Mouse (Mus musculus): ENCODE measurements around the gene Reep3. TPM values are rescaled to one million over a fixed set of nuclear protein-coding genes. Genes with fewer than 3 reads are reported as not detected.
A peak's percentile ranks its signal among the peaks of the same experiment; 100 is the strongest.

Gene Reep3
- polyA plus RNA-seq, 1 experiment from 2014 or later, result 29.3 TPM

GRCm38 (mm10) chr10:66977093-66977492 lies 119.7 kb downstream of the Reep3 start:
- Histone ChIP-seq H3K4me1 (ENCODE audit: control insufficient read depth, insufficient read depth, low read length) (no peaks in the 10 kb centered on the region), H3K27me3 (ENCODE audit: control insufficient read depth, insufficient read depth, low read length) (no peaks in the 10 kb centered on the region), H3K9ac (replicated peaks; ENCODE audit: low read length) (no peak overlapping the region), H3K9me3 (replicated peaks; ENCODE audit: control insufficient read depth, low read length) (no peaks in the 10 kb centered on the region), H3K4me3 (ENCODE audit: low read depth, low read length) (no peak overlapping the region), H3K4me2 (ENCODE audit: low read depth, low read length) (no peak overlapping the region), H3K36me3 (replicated peaks; ENCODE audit: control insufficient read depth, insufficient read depth, low read depth, low read length) (no peaks in the 10 kb centered on the region), H3K27ac (replicated peaks; ENCODE audit: low read depth, low read length) (no peak overlapping the region)
- no peak for ATAC-seq (replicated peaks; ENCODE audit: insufficient number of reproducible peaks, low FRiP score, low TSS enrichment, low read depth)
- no peak for DNase-seq (ENCODE audit: low spot score)
- WGBS, result 90% methylated on average over 3 of the region's 3 CpGs

- H3K4me2 ChIP-seq (ENCODE audit: low read depth, low read length), result no peak overlapping the region
- no peak for ATAC-seq (replicated peaks; ENCODE audit: insufficient number of reproducible peaks, low FRiP score, low TSS enrichment, low read depth)
- H3K9ac ChIP-seq (replicated peaks; ENCODE audit: low read length), result no peak overlapping the region
- H3K36me3 ChIP-seq (replicated peaks; ENCODE audit: control insufficient read depth, insufficient read depth, low read depth, low read length), result no peaks in the 10 kb centered on the region
- WGBS, result 95% methylated on average over 1 of the region's 1 CpGs
- no peaks in the 10 kb centered on the region for H3K4me1 ChIP-seq (ENCODE audit: control insufficient read depth, insufficient read depth, low read length)
- H3K27ac ChIP-seq (replicated peaks; ENCODE audit: low read depth, low read length), result no peak overlapping the region
- no peak overlapping the region for H3K4me3 ChIP-seq (ENCODE audit: low read depth, low read length)
- DNase-seq (ENCODE audit: low spot score), result no peak
- H3K9me3 ChIP-seq (replicated peaks; ENCODE audit: control insufficient read depth, low read length), result no peaks in the 10 kb centered on the region
- H3K27me3 ChIP-seq (ENCODE audit: control insufficient read depth, insufficient read depth, low read length), result no peaks in the 10 kb centered on the region
These were observed 121.3 kb downstream of the Reep3 start for GRCm38 (mm10) chr10:66975451-66975850.

- 79% methylated on average over 4 of the region's 4 CpGs for WGBS
- no peak overlapping the region for H3K4me2 ChIP-seq (ENCODE audit: low read depth, low read length)
These were observed 122.3 kb downstream of the Reep3 start for GRCm38 (mm10) chr10:66974417-66974816.

GRCm38 (mm10) chr10:66973866-66974265 lies 122.9 kb downstream of the Reep3 start:
- DNase-seq (ENCODE audit: low spot score), result no peak
- H3K9me3 ChIP-seq (replicated peaks; ENCODE audit: control insufficient read depth, low read length), result no peaks in the 10 kb centered on the region
- no peaks in the 10 kb centered on the region for H3K36me3 ChIP-seq (replicated peaks; ENCODE audit: control insufficient read depth, insufficient read depth, low read depth, low read length)
- no peaks in the 10 kb centered on the region for H3K27me3 ChIP-seq (ENCODE audit: control insufficient read depth, insufficient read depth, low read length)
- ATAC-seq (replicated peaks; ENCODE audit: insufficient number of reproducible peaks, low FRiP score, low TSS enrichment, low read depth), result no peak
- H3K4me2 ChIP-seq (ENCODE audit: low read depth, low read length), result no peak overlapping the region
- 67% methylated on average over 6 of the region's 6 CpGs for WGBS
- no peaks in the 10 kb centered on the region for H3K4me1 ChIP-seq (ENCODE audit: control insufficient read depth, insufficient read depth, low read length)
- H3K27ac ChIP-seq (replicated peaks; ENCODE audit: low read depth, low read length), result no peak overlapping the region
- no peak overlapping the region for H3K4me3 ChIP-seq (ENCODE audit: low read depth, low read length)
- no peak overlapping the region for H3K9ac ChIP-seq (replicated peaks; ENCODE audit: low read length)

More at GRCm38 (mm10) chr10:66974417-66974816, 122.3 kb downstream of the Reep3 start:
- Histone ChIP-seq H3K4me1 (ENCODE audit: control insufficient read depth, insufficient read depth, low read length) (no peaks in the 10 kb centered on the region), H3K27me3 (ENCODE audit: control insufficient read depth, insufficient read depth, low read length) (no peaks in the 10 kb centered on the region), H3K4me3 (ENCODE audit: low read depth, low read length) (no peak overlapping the region), H3K9ac (replicated peaks; ENCODE audit: low read length) (no peak overlapping the region), H3K9me3 (replicated peaks; ENCODE audit: control insufficient read depth, low read length) (no peaks in the 10 kb centered on the region), H3K27ac (replicated peaks; ENCODE audit: low read depth, low read length) (no peak overlapping the region), H3K36me3 (replicated peaks; ENCODE audit: control insufficient read depth, insufficient read depth, low read depth, low read length) (no peaks in the 10 kb centered on the region)
- DNase-seq (ENCODE audit: low spot score), result no peak
- no peak for ATAC-seq (replicated peaks; ENCODE audit: insufficient number of reproducible peaks, low FRiP score, low TSS enrichment, low read depth)

- WGBS, result 52% methylated on average over 2 of the region's 2 CpGs
- H3K27ac ChIP-seq (replicated peaks; ENCODE audit: low read depth, low read length), result no peak overlapping the region
- no peaks in the 10 kb centered on the region for H3K27me3 ChIP-seq (ENCODE audit: control insufficient read depth, insufficient read depth, low read length)
- H3K36me3 ChIP-seq (replicated peaks; ENCODE audit: control insufficient read depth, insufficient read depth, low read depth, low read length), result no peaks in the 10 kb centered on the region
- peak; percentile 8 for DNase-seq (ENCODE audit: low spot score)
- H3K4me2 ChIP-seq (ENCODE audit: low read depth, low read length), result no peak overlapping the region
- H3K9me3 ChIP-seq (replicated peaks; ENCODE audit: control insufficient read depth, low read length), result no peaks in the 10 kb centered on the region
- no peak overlapping the region for H3K4me3 ChIP-seq (ENCODE audit: low read depth, low read length)
- ATAC-seq (replicated peaks; ENCODE audit: insufficient number of reproducible peaks, low FRiP score, low TSS enrichment, low read depth), result 0 out of 2 replicates have a peak, but pooled peaks have one; percentile 59
- H3K4me1 ChIP-seq (ENCODE audit: control insufficient read depth, insufficient read depth, low read length), result no peaks in the 10 kb centered on the region
- no peak overlapping the region for H3K9ac ChIP-seq (replicated peaks; ENCODE audit: low read length)
These were observed 123.5 kb downstream of the Reep3 start for GRCm38 (mm10) chr10:66973274-66973673.

GRCm38 (mm10) chr10:66970336-66971115 lies 126.2 kb downstream of the Reep3 start:
- Histone ChIP-seq H3K9ac (replicated peaks; ENCODE audit: low read length) (no peak overlapping the region), H3K4me3 (ENCODE audit: low read depth, low read length) (no peak overlapping the region), H3K27ac (replicated peaks; ENCODE audit: low read depth, low read length) (no peak overlapping the region), H3K4me1 (ENCODE audit: control insufficient read depth, insufficient read depth, low read length) (no peaks in the 10 kb centered on the region), H3K27me3 (ENCODE audit: control insufficient read depth, insufficient read depth, low read length) (no peaks in the 10 kb centered on the region), H3K4me2 (ENCODE audit: low read depth, low read length) (no peak overlapping the region), H3K9me3 (replicated peaks; ENCODE audit: control insufficient read depth, low read length) (no peaks in the 10 kb centered on the region), H3K36me3 (replicated peaks; ENCODE audit: control insufficient read depth, insufficient read depth, low read depth, low read length) (no peaks in the 10 kb centered on the region)
- 91% methylated on average over 23 of the region's 23 CpGs for WGBS
- ATAC-seq (replicated peaks; ENCODE audit: insufficient number of reproducible peaks, low FRiP score, low TSS enrichment, low read depth) (no peak), DNase-seq (ENCODE audit: low spot score) (no peak)

- Histone ChIP-seq H3K9me3 (replicated peaks; ENCODE audit: control insufficient read depth, low read length) (no peaks in the 10 kb centered on the region), H3K4me2 (ENCODE audit: low read depth, low read length) (no peak overlapping the region), H3K9ac (replicated peaks; ENCODE audit: low read length) (no peak overlapping the region), H3K27me3 (ENCODE audit: control insufficient read depth, insufficient read depth, low read length) (no peaks in the 10 kb centered on the region), H3K4me3 (ENCODE audit: low read depth, low read length) (no peak overlapping the region), H3K4me1 (ENCODE audit: control insufficient read depth, insufficient read depth, low read length) (no peaks in the 10 kb centered on the region), H3K27ac (replicated peaks; ENCODE audit: low read depth, low read length) (no peak overlapping the region), H3K36me3 (replicated peaks; ENCODE audit: control insufficient read depth, insufficient read depth, low read depth, low read length) (no peaks in the 10 kb centered on the region)
- DNase-seq (ENCODE audit: low spot score) (no peak), ATAC-seq (replicated peaks; ENCODE audit: insufficient number of reproducible peaks, low FRiP score, low TSS enrichment, low read depth) (no peak)
- WGBS, result 59% methylated on average over 2 of the region's 2 CpGs
These were observed 127.2 kb downstream of the Reep3 start for GRCm38 (mm10) chr10:66969581-66969980.

GRCm38 (mm10) chr10:66969081-66969480 lies 127.7 kb downstream of the Reep3 start:
- H3K4me2 ChIP-seq (ENCODE audit: low read depth, low read length), result no peak overlapping the region
- DNase-seq (ENCODE audit: low spot score) (no peak), ATAC-seq (replicated peaks; ENCODE audit: insufficient number of reproducible peaks, low FRiP score, low TSS enrichment, low read depth) (no peak)
- no peaks in the 10 kb centered on the region for H3K36me3 ChIP-seq (replicated peaks; ENCODE audit: control insufficient read depth, insufficient read depth, low read depth, low read length)
- no peaks in the 10 kb centered on the region for H3K9me3 ChIP-seq (replicated peaks; ENCODE audit: control insufficient read depth, low read length)
- H3K27ac ChIP-seq (replicated peaks; ENCODE audit: low read depth, low read length), result no peak overlapping the region
- H3K9ac ChIP-seq (replicated peaks; ENCODE audit: low read length), result no peak overlapping the region
- no peaks in the 10 kb centered on the region for H3K4me1 ChIP-seq (ENCODE audit: control insufficient read depth, insufficient read depth, low read length)
- WGBS, result 77% methylated on average over 5 of the region's 5 CpGs
- no peaks in the 10 kb centered on the region for H3K27me3 ChIP-seq (ENCODE audit: control insufficient read depth, insufficient read depth, low read length)
- H3K4me3 ChIP-seq (ENCODE audit: low read depth, low read length), result no peak overlapping the region
